In the genomic region with DNA sequence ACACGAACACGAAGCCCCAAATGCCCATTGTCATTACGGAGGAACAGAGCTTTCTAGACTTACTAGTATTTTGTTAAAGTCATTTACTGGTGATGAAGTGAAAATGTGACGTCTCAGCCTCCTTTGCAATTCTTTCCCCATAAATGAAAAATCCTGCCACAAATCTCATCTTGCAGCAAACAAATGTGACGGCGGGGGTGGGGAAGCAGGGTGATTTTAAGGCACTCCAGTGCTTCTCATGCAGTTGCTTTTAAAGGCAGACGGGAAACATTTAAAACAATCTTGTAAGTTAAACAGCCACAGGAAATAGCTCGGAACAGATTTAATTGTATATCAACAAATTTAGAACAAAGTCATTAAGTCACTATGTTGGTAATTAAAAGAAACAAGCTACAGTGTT, we compare ENCODE assay signal across 22 mouse cellular contexts.
DNase-seq lines count a peak whose midpoint lies in the region; ATAC-seq and TF ChIP-seq lines count a peak whose summit lies in the region.
"Had no signal": no experiment of that assay in that cellular context is flagged by ENCODE, and none has a peak within 500 bp of the region (broad histone marks: within the 10 kb centered on the region; RNA-seq: fewer than 3 reads in every experiment).

No protein-coding gene starts in this region.

- H3K36me3 ChIP-seq in kidney, postnatal 0 days (ENCODE audit: insufficient read depth, low read length) = no peaks in the 10 kb centered on the region
- H3K36me3 ChIP-seq in lung, embryonic 15.5 days = no peaks in the 10 kb centered on the region
- no peaks in the 10 kb centered on the region for H3K36me3 ChIP-seq in stomach, embryonic 15.5 days
- H3K36me3 ChIP-seq: embryonic facial prominence, embryonic 12.5 days; forebrain, embryonic 15.5 days; heart, embryonic 13.5 days; midbrain, embryonic 12.5 days had no signal

- 41% methylated on average over 8 of the region's 8 CpGs for WGBS in kidney, postnatal 0 days
- 42% methylated on average over 8 of the region's 8 CpGs for WGBS in lung, embryonic 15.5 days
- 44% methylated on average over 8 of the region's 8 CpGs for WGBS in stomach, embryonic 15.5 days

- ATAC-seq in kidney, postnatal 0 days (replicated peaks; ENCODE audit: low FRiP score, low read depth) = no peak
- ATAC-seq in lung, embryonic 15.5 days (ENCODE audit: borderline replicate concordance, extremely low read depth, low FRiP score, low TSS enrichment) = no peak
- ATAC-seq in stomach, embryonic 15.5 days (ENCODE audit: insufficient read depth, low FRiP score, low read depth) = no peak
- ATAC-seq: forebrain, embryonic 15.5 days; inflammation-experienced regulatory T-cells, adult 6 months had no signal

- H3K4me3 ChIP-seq in kidney, postnatal 0 days (replicated peaks; ENCODE audit: low read depth, low read length) = no peak overlapping the region
- H3K4me3 ChIP-seq in lung, embryonic 15.5 days = no peak overlapping the region
- H3K4me3 ChIP-seq in stomach, embryonic 15.5 days (replicated peaks) = no peak overlapping the region
- H3K4me3 ChIP-seq: embryonic facial prominence, embryonic 12.5 days; erythroblast, embryonic 14.5 days; forebrain, embryonic 15.5 days; heart, embryonic 13.5 days; midbrain, embryonic 12.5 days had no signal

- peaks cover 8% of the 10 kb centered on the region for H3K4me1 ChIP-seq in kidney, postnatal 0 days (replicated peaks; ENCODE audit: insufficient read depth, low read length)
- H3K4me1 ChIP-seq in lung, embryonic 15.5 days = peaks cover 21% of the 10 kb centered on the region
- H3K4me1 ChIP-seq in stomach, embryonic 15.5 days = no peaks in the 10 kb centered on the region

- 0 out of 2 replicates have a peak overlapping the region, but pooled peaks have one; percentile 19 for H3K27ac ChIP-seq in kidney, postnatal 0 days
- no peak overlapping the region for H3K27ac ChIP-seq in lung, embryonic 15.5 days
- H3K27ac ChIP-seq in stomach, embryonic 15.5 days = peak overlapping the region; percentile 35; the same call in 1 of the 2 replicates
- H3K27ac ChIP-seq: embryonic facial prominence, embryonic 12.5 days; forebrain, embryonic 15.5 days; heart, embryonic 13.5 days; liver, embryonic 14.5 days; midbrain, embryonic 12.5 days had no signal

- no peaks in the 10 kb centered on the region for H3K27me3 ChIP-seq in kidney, postnatal 0 days (ENCODE audit: insufficient read depth, low read length)
- no peaks in the 10 kb centered on the region for H3K27me3 ChIP-seq in lung, embryonic 15.5 days
- H3K27me3 ChIP-seq in stomach, embryonic 15.5 days (replicated peaks) = no peaks in the 10 kb centered on the region
- H3K27me3 ChIP-seq: embryonic facial prominence, embryonic 12.5 days; forebrain, embryonic 15.5 days; heart, embryonic 13.5 days; midbrain, embryonic 12.5 days had no signal

- peak overlapping the region; percentile 21; the same call in 1 of the 2 replicates for H3K4me2 ChIP-seq in kidney, postnatal 0 days (ENCODE audit: low read length)
- 0 out of 2 replicates have a peak overlapping the region, but pooled peaks have one; percentile 4 for H3K4me2 ChIP-seq in lung, embryonic 15.5 days
- H3K4me2 ChIP-seq in stomach, embryonic 15.5 days = no peak overlapping the region
- H3K4me2 ChIP-seq: embryonic facial prominence, embryonic 12.5 days; forebrain, embryonic 15.5 days; heart, embryonic 13.5 days; midbrain, embryonic 12.5 days had no signal

- peak; percentile 68 for DNase-seq in kidney, postnatal 0 days (ENCODE audit: low spot score)
- DNase-seq in kidney, postnatal 25 days = no peak
- DNase-seq in lung, postnatal 14 days = no peak
- peak; percentile 16 for DNase-seq in lung, postnatal 10 days
- no peak for DNase-seq in heart, postnatal 14 days
- DNase-seq: cerebellum, adult 9-11 months; gastrocnemius, postnatal 14 days; heart, adult 18-20 months; heart, postnatal 36 days; kidney, adult 8-10 months; left cerebral cortex, postnatal 4 days; right cerebral cortex, postnatal 25 days; thymus, postnatal 25 days had no signal

- no peaks in the 10 kb centered on the region for H3K9me3 ChIP-seq in kidney, postnatal 0 days (replicated peaks; ENCODE audit: low read length)
- H3K9me3 ChIP-seq in lung, embryonic 15.5 days = no peaks in the 10 kb centered on the region
- no peaks in the 10 kb centered on the region for H3K9me3 ChIP-seq in stomach, embryonic 15.5 days
- H3K9me3 ChIP-seq: embryonic facial prominence, embryonic 12.5 days; forebrain, embryonic 15.5 days; heart, embryonic 13.5 days; midbrain, embryonic 12.5 days had no signal

- no peak for TF ChIP-seq CTCF in kidney, postnatal 0 days (IDR thresholded peaks at IDR 0.05; ENCODE audit: low read depth)

- intact Hi-C loops in heart, postnatal 14 days (cut with DNase I) = no loop called here

- H3K9ac ChIP-seq in kidney, postnatal 0 days (ENCODE audit: low read depth, low read length) = no peak overlapping the region
- H3K9ac ChIP-seq in lung, embryonic 15.5 days = no peak overlapping the region
- no peak overlapping the region for H3K9ac ChIP-seq in stomach, embryonic 15.5 days
- H3K9ac ChIP-seq: embryonic facial prominence, embryonic 12.5 days; forebrain, embryonic 15.5 days; heart, embryonic 13.5 days; liver, embryonic 14.5 days; midbrain, embryonic 12.5 days had no signal

Comparison
In these comparisons a context has a peak if more than half of its experiments do, and no peak if none do; other contexts are left out.
1. DNase-seq: peak in kidney, postnatal 0 days (single experiment) and lung, postnatal 10 days (single experiment); none in kidney, postnatal 25 days (0 of 2), lung, postnatal 14 days (single experiment) and heart, postnatal 14 days (0 of 2).